31 mouse cellular contexts compared by ENCODE assay signal in the genomic region with DNA sequence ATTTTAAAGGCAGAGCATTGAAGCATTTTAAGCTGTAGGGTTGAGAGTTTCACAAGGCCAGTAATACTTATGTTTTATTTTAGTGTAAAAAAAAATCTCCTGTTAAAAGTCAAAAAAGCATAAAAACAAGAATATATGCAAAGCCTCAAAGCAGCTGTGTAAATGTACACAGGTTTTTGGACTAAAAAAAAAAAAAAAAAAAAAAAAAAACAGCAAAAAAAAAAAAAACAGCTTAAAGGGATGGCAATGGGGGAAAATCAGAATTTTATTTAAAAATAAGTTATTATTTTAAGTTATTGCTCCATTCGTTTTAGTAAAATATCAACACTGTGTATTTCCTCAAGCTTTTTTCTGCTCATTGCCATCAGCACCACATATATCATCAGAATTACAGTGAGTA.
"Had no signal": no experiment of that assay in that cellular context is flagged by ENCODE, and none has a peak within 500 bp of the region (broad histone marks: within the 10 kb centered on the region; RNA-seq: fewer than 3 reads in every experiment).

No protein-coding gene starts in this region.

- H3K4me2 ChIP-seq: heart, embryonic 11.5 days; heart, embryonic 15.5 days; hindbrain, embryonic 12.5 days; hindbrain, embryonic 13.5 days; hindbrain, embryonic 14.5 days; hindbrain, embryonic 15.5 days; intestine, embryonic 15.5 days; kidney, embryonic 15.5 days had no signal

- H3K9ac ChIP-seq: heart, embryonic 12.5 days; heart, embryonic 13.5 days; heart, embryonic 15.5 days; hindbrain, embryonic 12.5 days; hindbrain, embryonic 13.5 days; hindbrain, embryonic 14.5 days; hindbrain, embryonic 15.5 days; intestine, embryonic 15.5 days; kidney, embryonic 15.5 days had no signal

- H3K27ac ChIP-seq: heart, embryonic 10.5 days; heart, embryonic 13.5 days; heart, embryonic 15.5 days; hindbrain, embryonic 10.5 days; hindbrain, embryonic 12.5 days; hindbrain, embryonic 13.5 days; hindbrain, embryonic 14.5 days; hindbrain, embryonic 15.5 days; hindbrain, postnatal 0 days; intestine, embryonic 15.5 days; kidney, embryonic 15.5 days; kidney, postnatal 0 days; layer of hippocampus, adult 2 months had no signal

- H3K4me1 ChIP-seq: heart, embryonic 10.5 days; heart, embryonic 12.5 days; heart, embryonic 13.5 days; heart, embryonic 15.5 days; hindbrain, embryonic 10.5 days; hindbrain, embryonic 12.5 days; hindbrain, embryonic 13.5 days; hindbrain, embryonic 15.5 days; intestine, embryonic 15.5 days; kidney, embryonic 15.5 days had no signal

- H3K36me3 ChIP-seq: heart, embryonic 10.5 days; heart, embryonic 12.5 days; heart, embryonic 13.5 days; heart, embryonic 15.5 days; hindbrain, embryonic 10.5 days; hindbrain, embryonic 12.5 days; hindbrain, embryonic 13.5 days; hindbrain, embryonic 15.5 days; intestine, embryonic 15.5 days; kidney, embryonic 15.5 days had no signal

- H3K9me3 ChIP-seq: heart, embryonic 10.5 days; heart, embryonic 12.5 days; heart, embryonic 13.5 days; heart, embryonic 15.5 days; hindbrain, embryonic 10.5 days; hindbrain, embryonic 12.5 days; hindbrain, embryonic 13.5 days; hindbrain, embryonic 15.5 days; intestine, embryonic 15.5 days; kidney, embryonic 15.5 days had no signal

- H3K4me3 ChIP-seq: heart, embryonic 10.5 days; heart, embryonic 12.5 days; heart, embryonic 13.5 days; heart, embryonic 15.5 days; hindbrain, embryonic 10.5 days; hindbrain, embryonic 12.5 days; hindbrain, embryonic 13.5 days; hindbrain, embryonic 15.5 days; intestine, embryonic 15.5 days; kidney, embryonic 15.5 days; layer of hippocampus, adult 2 months had no signal

- H3K27me3 ChIP-seq: heart, embryonic 12.5 days; heart, embryonic 13.5 days; heart, embryonic 15.5 days; hindbrain, embryonic 12.5 days; hindbrain, embryonic 13.5 days; hindbrain, embryonic 15.5 days; intestine, embryonic 15.5 days; kidney, embryonic 15.5 days had no signal

- DNase-seq: heart, postnatal 10 days; heart, postnatal 14 days; heart, postnatal 36 days; heart, postnatal 4 days; kidney, adult 11 months; kidney, adult 18-20 months; kidney, adult 2 months; kidney, adult 8-10 months; kidney, adult 9 months; kidney, postnatal 10 days; kidney, postnatal 14 days; kidney, postnatal 25 days; kidney, postnatal 36 days; kidney, postnatal 4 days; layer of hippocampus, adult 9-11 months; layer of hippocampus, postnatal 36 days had no signal
